Mouse (Mus musculus) stomach, postnatal 0 days (tissue): ENCODE results near the gene Itga4.

ENCODE experiments used
- CTCF ChIP-seq: IDR thresholded peaks from 2 replicates; pipeline ENCODE4 v1.5.1; 2016; ENCODE audit warnings: antibody characterized with exemption, low read depth, mild to moderate bottlenecking, moderate library complexity
- EP300 ChIP-seq: optimal IDR thresholded peaks from 2 replicates; pipeline ENCODE3; 2016; ENCODE audit warnings: antibody characterized with exemption

- no peak for TF ChIP-seq CTCF
- no peak for TF ChIP-seq EP300
Measured at GRCm38 (mm10) chr2:79328079-79328478, 72.9 kb downstream of the Itga4 start.
